Mouse (Mus musculus): Measurements from ENCODE around the gene Abhd12.

DNA sequence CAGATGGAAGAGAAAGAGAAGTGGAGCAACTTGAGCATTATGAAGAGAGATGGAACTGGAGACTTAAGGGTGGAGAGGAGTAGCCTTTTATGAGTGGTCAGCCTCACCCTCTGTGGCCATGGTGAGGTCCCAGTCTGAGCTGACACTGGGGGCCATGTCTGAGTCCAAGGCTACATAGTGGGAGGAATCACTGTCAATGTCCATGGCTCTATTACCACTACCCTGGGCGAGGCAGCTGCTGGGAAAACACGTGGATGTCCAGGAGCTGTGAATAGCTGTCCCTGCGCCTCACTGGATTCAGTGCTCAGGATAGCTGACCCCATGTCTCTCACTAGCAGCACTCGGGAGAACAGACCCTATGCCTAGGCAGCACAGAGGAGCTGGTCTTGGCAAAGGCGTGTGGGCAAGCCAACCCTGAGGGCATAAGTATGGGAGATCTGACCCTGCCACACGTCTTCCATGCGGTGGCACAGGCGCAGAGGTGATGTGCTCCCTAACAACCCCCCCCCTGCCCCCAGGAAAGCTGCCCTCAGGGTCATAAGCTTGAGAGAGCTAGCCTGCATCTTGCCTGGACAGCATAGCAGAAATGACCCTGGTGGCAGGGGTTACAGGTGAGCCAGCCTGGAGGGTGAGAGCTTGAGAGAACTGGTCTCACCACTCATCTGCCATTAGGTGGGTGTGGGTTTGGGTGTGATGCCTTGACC is 20.3 kb downstream of the Abhd12 start:
- TF ChIP-seq CTCF (IDR thresholded peaks at IDR 0.05; ENCODE audit: extremely low read depth, insufficient read depth, insufficient read length, insufficient replicate concordance) = no peak
- no peak for TF ChIP-seq POLR2A (IDR thresholded peaks at IDR 0.05; ENCODE audit: low read depth, low read length)
